Mouse (Mus musculus): Measurements from ENCODE around the gene Pogk.

DNA sequence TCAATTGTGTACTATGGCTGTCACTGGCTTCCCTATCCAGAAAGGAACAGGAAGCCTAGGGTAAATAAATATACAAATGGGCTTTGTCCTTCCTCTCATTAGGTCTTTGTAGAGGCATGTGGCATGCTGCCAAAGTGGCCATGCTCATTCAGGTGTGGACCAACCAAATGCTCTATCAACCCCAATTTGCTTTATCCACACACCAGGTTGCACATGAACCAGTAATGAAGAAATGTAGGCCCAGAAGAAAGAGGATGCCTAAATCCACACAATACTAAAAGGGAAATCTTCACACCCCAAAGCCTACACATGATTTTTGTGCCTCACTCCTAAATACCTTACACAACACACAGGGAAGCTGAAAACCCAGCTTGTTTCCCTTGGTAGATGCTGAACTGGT lies 8.2 kb downstream of the Pogk start:
- TF ChIP-seq HCFC1 (IDR thresholded peaks at IDR 0.05; ENCODE audit: borderline replicate concordance, insufficient read depth, low read length), result no peak
- no peak for TF ChIP-seq CHD2 (IDR thresholded peaks at IDR 0.05; ENCODE audit: low read depth, low read length)
- no peak for TF ChIP-seq ZNF384 (IDR thresholded peaks at IDR 0.05; ENCODE audit: low read depth, low read length)
- no peak for TF ChIP-seq ZC3H11A (IDR thresholded peaks at IDR 0.05; ENCODE audit: borderline replicate concordance, low read depth, low read length)

Data from ES-E14 (cell line).